ENCODE assay signal across 8 mouse cellular contexts in the genomic region with DNA sequence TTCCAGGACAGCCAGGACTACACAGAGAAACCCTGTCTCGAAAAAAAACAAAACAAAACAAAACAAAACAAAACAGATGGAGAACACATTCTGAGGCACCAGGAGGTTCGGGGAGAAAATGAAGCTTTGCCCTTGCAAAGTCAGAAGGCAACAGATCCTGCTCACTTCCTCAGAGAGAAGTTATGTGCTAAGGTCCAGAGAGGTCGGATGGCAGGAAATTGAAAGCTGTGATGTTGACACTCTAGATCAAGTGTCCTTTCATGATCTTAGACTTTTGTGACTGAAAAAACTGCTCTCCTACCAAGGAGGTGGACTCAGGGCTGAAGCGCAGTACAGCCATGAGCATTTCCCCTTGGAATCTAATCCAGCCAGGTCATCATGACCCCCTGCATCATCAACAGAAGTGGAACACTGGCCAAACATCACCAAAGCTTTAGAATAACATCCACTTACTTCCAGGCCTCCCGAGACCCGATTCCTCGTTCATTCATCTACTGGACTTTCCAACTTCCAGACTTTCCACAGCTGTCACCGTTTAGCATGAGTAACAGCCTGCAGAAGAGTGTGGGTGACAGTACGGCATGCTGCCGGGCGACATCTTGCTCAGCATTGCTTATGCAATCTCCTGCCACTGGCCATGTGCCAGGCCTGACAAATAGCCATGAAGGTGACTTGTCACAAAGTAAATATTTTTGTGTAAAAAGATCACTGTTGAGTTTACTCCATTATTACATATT.
DNase-seq lines count a peak whose midpoint lies in the region; ATAC-seq lines count a peak whose summit lies in the region.

No protein-coding gene starts in this region.

- H3K36me3 ChIP-seq in forebrain, embryonic 13.5 days (ENCODE audit: poor library complexity, severe bottlenecking): no peaks in the 10 kb centered on the region

- ATAC-seq in frontal cortex, adult (ENCODE audit: low TSS enrichment): peak; percentile 93
- ATAC-seq in megakaryocyte, adult 5-6 weeks (ENCODE audit: poor library complexity, severe bottlenecking): peak; percentile 43
- no peak for ATAC-seq in forebrain, embryonic 13.5 days
- ATAC-seq in inflammation-experienced regulatory T-cells, adult 6 months: no peak

- no peak overlapping the region for H3K27ac ChIP-seq in forebrain, embryonic 13.5 days

- no peak overlapping the region for H3K9ac ChIP-seq in forebrain, embryonic 13.5 days

- DNase-seq in 3T3-L1 (ENCODE audit: low read depth, low spot score): peak; percentile 56
- peak; percentile 44 to 88 for DNase-seq in adrenal gland, adult (ENCODE audit: inconsistent age in 2 of 2, low spot score in 1 of 2)
- DNase-seq in kidney, postnatal 4 days: peak; percentile 46 to 57
- no peak for DNase-seq in gastrocnemius, postnatal 4 days (ENCODE audit: low spot score in 2 of 2)

- no peaks in the 10 kb centered on the region for H3K9me3 ChIP-seq in forebrain, embryonic 13.5 days (replicated peaks)

- no peak overlapping the region for H3K4me2 ChIP-seq in forebrain, embryonic 13.5 days

- no peaks in the 10 kb centered on the region for H3K4me1 ChIP-seq in forebrain, embryonic 13.5 days

- H3K27me3 ChIP-seq in forebrain, embryonic 13.5 days: no peaks in the 10 kb centered on the region

- 86% methylated on average over 11 of the region's 11 CpGs for WGBS in forebrain, embryonic 13.5 days

- no peak overlapping the region for H3K4me3 ChIP-seq in forebrain, embryonic 13.5 days

Comparison
In these comparisons a context has a peak if more than half of its experiments do, and no peak if none do; other contexts are left out.
1. DNase-seq: peak in 3T3-L1 (single experiment), adrenal gland, adult (2 of 2) and kidney, postnatal 4 days (2 of 2); none in gastrocnemius, postnatal 4 days (0 of 2).
2. ATAC-seq: peak in frontal cortex, adult (single experiment) and megakaryocyte, adult 5-6 weeks (single experiment); none in forebrain, embryonic 13.5 days (single experiment) and inflammation-experienced regulatory T-cells, adult 6 months (single experiment).